Mouse (Mus musculus): Measurements from ENCODE around the gene Gdf7. TPM values are rescaled to one million over a fixed set of nuclear protein-coding genes. Genes with fewer than 3 reads are reported as not detected.
A peak's percentile ranks its signal among the peaks of the same experiment; 100 is the strongest.

Gdf7 gene
- polyA plus RNA-seq, 1 experiment from 2014 or later = not detected

- 38% methylated on average over 17 of the region's 17 CpGs for WGBS
- H3K4me2 ChIP-seq = no peak overlapping the region; the same call in 1 of the 2 replicates
- no peaks in the 10 kb centered on the region for H3K9me3 ChIP-seq (replicated peaks)
- peaks cover 21% of the 10 kb centered on the region for H3K4me1 ChIP-seq (replicated peaks)
- H3K4me3 ChIP-seq = no peak overlapping the region
- peaks cover 10% of the 10 kb centered on the region; the same call in 1 of the 2 replicates for H3K36me3 ChIP-seq
- ATAC-seq (replicated peaks; ENCODE audit: insufficient number of reproducible peaks, insufficient read depth, low FRiP score, low read depth) = peak; percentile 55
- H3K9ac ChIP-seq = 0 out of 2 replicates have a peak overlapping the region, but pooled peaks have one; percentile 4
- no peaks in the 10 kb centered on the region for H3K27me3 ChIP-seq
- peak overlapping the region; percentile 8; the same call in 1 of the 2 replicates for H3K27ac ChIP-seq
Observed at GRCm38 (mm10) chr12:8326825-8327674, 25.3 kb upstream of the Gdf7 start.

GRCm38 (mm10) chr12:8325943-8326522 lies 24.3 kb upstream of the Gdf7 start:
- Histone ChIP-seq H3K9ac (no peak overlapping the region), H3K27me3 (no peaks in the 10 kb centered on the region), H3K36me3 (peaks cover 17% of the 10 kb centered on the region; the same call in 1 of the 2 replicates), H3K27ac (no peak overlapping the region), H3K9me3 (replicated peaks) (no peaks in the 10 kb centered on the region), H3K4me3 (no peak overlapping the region), H3K4me1 (replicated peaks) (peaks cover 11% of the 10 kb centered on the region), H3K4me2 (no peak overlapping the region)
- WGBS = 86% methylated on average over 17 of the region's 17 CpGs
- ATAC-seq (replicated peaks; ENCODE audit: insufficient number of reproducible peaks, insufficient read depth, low FRiP score, low read depth) = no peak

- 93% methylated on average over 13 of the region's 13 CpGs for WGBS
- H3K4me3 ChIP-seq = no peak overlapping the region
- no peaks in the 10 kb centered on the region for H3K27me3 ChIP-seq
- H3K9me3 ChIP-seq (replicated peaks) = no peaks in the 10 kb centered on the region
- H3K36me3 ChIP-seq = peaks cover 17% of the 10 kb centered on the region; the same call in 1 of the 2 replicates
- no peak overlapping the region for H3K4me2 ChIP-seq
- no peak overlapping the region for H3K9ac ChIP-seq
- peaks cover 7% of the 10 kb centered on the region for H3K4me1 ChIP-seq (replicated peaks)
- no peak for ATAC-seq (replicated peaks; ENCODE audit: insufficient number of reproducible peaks, insufficient read depth, low FRiP score, low read depth)
- H3K27ac ChIP-seq = no peak overlapping the region
Observed at GRCm38 (mm10) chr12:8325245-8325942, 23.6 kb upstream of the Gdf7 start.

GRCm38 (mm10) chr12:8324086-8324485 lies 22.3 kb upstream of the Gdf7 start:
- H3K4me2 ChIP-seq = no peak overlapping the region
- no peak overlapping the region for H3K27ac ChIP-seq
- peaks cover 10% of the 10 kb centered on the region for H3K4me1 ChIP-seq (replicated peaks)
- H3K9me3 ChIP-seq (replicated peaks) = no peaks in the 10 kb centered on the region
- H3K27me3 ChIP-seq = no peaks in the 10 kb centered on the region
- no peak overlapping the region for H3K4me3 ChIP-seq
- ATAC-seq (replicated peaks; ENCODE audit: insufficient number of reproducible peaks, insufficient read depth, low FRiP score, low read depth) = no peak
- 83% methylated on average over 10 of the region's 10 CpGs for WGBS
- H3K36me3 ChIP-seq = peaks cover 15% of the 10 kb centered on the region; the same call in 1 of the 2 replicates
- H3K9ac ChIP-seq = no peak overlapping the region

- WGBS = 83% methylated on average over 10 of the region's 10 CpGs
- H3K9me3 ChIP-seq (replicated peaks) = no peaks in the 10 kb centered on the region
- ATAC-seq (replicated peaks; ENCODE audit: insufficient number of reproducible peaks, insufficient read depth, low FRiP score, low read depth) = no peak
- H3K27me3 ChIP-seq = no peaks in the 10 kb centered on the region
- no peak overlapping the region for H3K9ac ChIP-seq
- no peak overlapping the region for H3K4me3 ChIP-seq
- no peak overlapping the region for H3K4me2 ChIP-seq
- peaks cover 3% of the 10 kb centered on the region; the same call in 1 of the 2 replicates for H3K4me1 ChIP-seq (replicated peaks)
- peaks cover 28% of the 10 kb centered on the region; the same call in 1 of the 2 replicates for H3K36me3 ChIP-seq
- no peak overlapping the region for H3K27ac ChIP-seq
Observed at GRCm38 (mm10) chr12:8321506-8321905, 19.8 kb upstream of the Gdf7 start.

- Histone ChIP-seq H3K27ac (no peak overlapping the region), H3K4me2 (no peak overlapping the region), H3K9me3 (replicated peaks) (no peaks in the 10 kb centered on the region), H3K9ac (no peak overlapping the region), H3K4me3 (no peak overlapping the region), H3K36me3 (peaks cover 28% of the 10 kb centered on the region; the same call in 1 of the 2 replicates), H3K27me3 (no peaks in the 10 kb centered on the region), H3K4me1 (replicated peaks) (peaks cover 3% of the 10 kb centered on the region; the same call in 1 of the 2 replicates)
- peak; percentile 25; the same call in 1 of the 2 replicates for ATAC-seq (replicated peaks; ENCODE audit: insufficient number of reproducible peaks, insufficient read depth, low FRiP score, low read depth)
- WGBS = 40% methylated on average over 5 of the region's 5 CpGs
Observed at GRCm38 (mm10) chr12:8320084-8320713, 18.4 kb upstream of the Gdf7 start.

GRCm38 (mm10) chr12:8316541-8316940 lies 14.8 kb upstream of the Gdf7 start:
- Histone ChIP-seq H3K36me3 (peaks cover 20% of the 10 kb centered on the region; the same call in 1 of the 2 replicates), H3K4me2 (no peak overlapping the region)
- WGBS = 85% methylated on average over 5 of the region's 5 CpGs

GRCm38 (mm10) chr12:8313773-8314172 lies 12.0 kb upstream of the Gdf7 start:
- Histone ChIP-seq H3K27ac (no peak overlapping the region), H3K4me1 (replicated peaks) (peaks cover 12% of the 10 kb centered on the region), H3K4me2 (peak overlapping the region; percentile 77), H3K4me3 (peak overlapping the region; percentile 66), H3K9me3 (replicated peaks) (no peaks in the 10 kb centered on the region), H3K27me3 (peaks cover 22% of the 10 kb centered on the region), H3K9ac (peak overlapping the region; percentile 72), H3K36me3 (peaks cover 11% of the 10 kb centered on the region; the same call in 1 of the 2 replicates)
- 18% methylated on average over 12 of the region's 12 CpGs for WGBS
- peak; percentile 15; the same call in 1 of the 2 replicates for ATAC-seq (replicated peaks; ENCODE audit: insufficient number of reproducible peaks, insufficient read depth, low FRiP score, low read depth)

More at GRCm38 (mm10) chr12:8316541-8316940, 14.8 kb upstream of the Gdf7 start:
- no peak for ATAC-seq (replicated peaks; ENCODE audit: insufficient number of reproducible peaks, insufficient read depth, low FRiP score, low read depth)
- Histone ChIP-seq H3K4me1 (replicated peaks) (peaks cover 15% of the 10 kb centered on the region), H3K27me3 (0 out of 2 replicates have a peak, but pooled peaks cover 4% of the 10 kb centered on the region), H3K9me3 (replicated peaks) (no peaks in the 10 kb centered on the region), H3K4me3 (no peak overlapping the region), H3K9ac (no peak overlapping the region), H3K27ac (no peak overlapping the region)

- no peak within 1 kb of the TSS for H3K27ac ChIP-seq
- H3K9ac ChIP-seq = peak within 1 kb of the TSS; percentile 72
- peak within 1 kb of the TSS; percentile 77 for H3K4me2 ChIP-seq
- peaks cover 7% of the 10 kb centered on the region; the same call in 1 of the 2 replicates for H3K36me3 ChIP-seq
- WGBS = under 1% methylated on average over 38 of the region's 38 CpGs
- H3K9me3 ChIP-seq (replicated peaks) = no peaks in the 10 kb centered on the region
- H3K27me3 ChIP-seq = peaks cover 22% of the 10 kb centered on the region
- peak within 1 kb of the TSS; percentile 66 for H3K4me3 ChIP-seq
- ATAC-seq (replicated peaks; ENCODE audit: insufficient number of reproducible peaks, insufficient read depth, low FRiP score, low read depth) = peak; percentile 77
- H3K4me1 ChIP-seq (replicated peaks) = peaks cover 12% of the 10 kb centered on the region
Observed at GRCm38 (mm10) chr12:8313270-8313771, 11.6 kb upstream of the Gdf7 start, which contains the start of gene Hs1bp3. Gene Hs1bp3, plus strand, starts transcription at chr12:8313432.

GRCm38 (mm10) chr12:8312266-8312665 lies 10.5 kb upstream of the Gdf7 start:
- WGBS = 77% methylated on average over 4 of the region's 4 CpGs
- ATAC-seq (replicated peaks; ENCODE audit: insufficient number of reproducible peaks, insufficient read depth, low FRiP score, low read depth) = no peak
- Histone ChIP-seq H3K4me2 (no peak overlapping the region), H3K9ac (no peak overlapping the region), H3K4me3 (no peak overlapping the region), H3K27me3 (peaks cover 28% of the 10 kb centered on the region), H3K36me3 (no peaks in the 10 kb centered on the region), H3K4me1 (replicated peaks) (peaks cover 12% of the 10 kb centered on the region), H3K27ac (no peak overlapping the region), H3K9me3 (replicated peaks) (no peaks in the 10 kb centered on the region)
